Mouse (Mus musculus): Measurements from ENCODE around the gene Abca13.

The Abca13 gene

GRCm38 (mm10) chr11:9731300-9731699 lies 539.6 kb downstream of the Abca13 start:
- no peak for DNase-seq

Measured in cerebellum, adult 11 months (tissue).